Mouse (Mus musculus) forebrain, embryonic 14.5 days (tissue): Measurements from ENCODE around the gene Rbm8a. TPM values are rescaled to one million over a fixed set of nuclear protein-coding genes. Genes with fewer than 3 reads are reported as not detected.
A peak's percentile ranks its signal among the peaks of the same experiment; 100 is the strongest.

ENCODE experiments used
- ATAC-seq: fragments of 200-750 bp; cut with Nextera tagmentation; 2 replicates; pipeline ENCODE4 v1.8.0; 2017; ENCODE audit warnings: mild to moderate bottlenecking, moderate library complexity
- DNase-seq: peaks from one replicate; pipeline ENCODE4 v3.0.0-alpha.2; 2015; ENCODE audit warnings: low spot score
- H3K27ac ChIP-seq: fragments of 300-500 bp; sonication (generic); 2 replicates; pipeline ENCODE4 v1.5.1; 2014; ENCODE audit warnings: low read depth, mild to moderate bottlenecking, control low read depth, low read length, moderate library complexity
- H3K27me3 ChIP-seq: fragments of 300-500 bp; sonication (generic); replicated peaks from 2 replicates; pipeline ENCODE4 v1.6.1; 2014; ENCODE audit warnings: low read length, control low read depth, mixed read lengths; ENCODE audit not compliant: control insufficient read depth, insufficient read depth
- H3K36me3 ChIP-seq: fragments of 300-500 bp; sonication (generic); 2 replicates; pipeline ENCODE4 v1.6.1; 2014; ENCODE audit warnings: low read length, control low read depth; ENCODE audit not compliant: control insufficient read depth, insufficient read depth
- H3K4me1 ChIP-seq: fragments of 300-500 bp; sonication (generic); 2 replicates; pipeline ENCODE4 v1.6.1; 2014; ENCODE audit warnings: antibody characterized with exemption, low read length, control low read depth; ENCODE audit not compliant: control insufficient read depth, insufficient read depth
- H3K4me2 ChIP-seq: fragments of 300-500 bp; sonication (generic); 2 replicates; pipeline ENCODE4 v1.6.1; 2014; ENCODE audit warnings: mild to moderate bottlenecking, control low read depth, low read length
- H3K4me3 ChIP-seq: fragments of 300-500 bp; sonication (generic); 2 replicates; pipeline ENCODE4 v1.5.1; 2014; ENCODE audit warnings: low read depth, low read length, control low read depth
- H3K9ac ChIP-seq: fragments of 300-500 bp; sonication (generic); 2 replicates; pipeline ENCODE4 v1.6.1; 2014; ENCODE audit warnings: mild to moderate bottlenecking, low read length, control low read depth, moderate library complexity
- H3K9me3 ChIP-seq: fragments of 300-500 bp; sonication (generic); replicated peaks from 2 replicates; pipeline ENCODE4 v1.6.1; 2016; ENCODE audit warnings: low read length, control low read depth, mixed read lengths; ENCODE audit not compliant: control insufficient read depth
- WGBS: fragments of 180-500 bp; shearing (Covaris S2); extraction: QIAGEN DNeasy Blood & Tissue Kit; methylation state at CpG from one replicate; pipeline ENCODE4 v1.1.7; 2014; 5-methylcytosine and 5-hydroxymethylcytosine counted together
- polyA plus RNA-seq: library from polyadenylated mRNA; unstranded; fragments of >200 nt; fragmentation: Nextera tagmentation; extraction: Ambion mirVana; gene quantifications from 2 replicates; pipeline ENCODE4 v1.2.1, GENCODE M21; 2014

Rbm8a gene
- polyA plus RNA-seq, 1 experiment from 2014 or later = 132 TPM

GRCm38 (mm10) chr3:96634015-96634414 lies 4.3 kb downstream of the Rbm8a start:
- Histone ChIP-seq H3K27ac (no peak overlapping the region), H3K4me3 (no peak overlapping the region), H3K4me2 (no peak overlapping the region), H3K9ac (no peak overlapping the region), H3K4me1 (peaks cover 19% of the 10 kb centered on the region), H3K9me3 (0 out of 2 replicates have a peak, but pooled peaks cover under 1% of the 10 kb centered on the region), H3K36me3 (peaks cover 41% of the 10 kb centered on the region), H3K27me3 (no peaks in the 10 kb centered on the region)
- DNase-seq (no peak), ATAC-seq (no peak)
- 77% methylated on average over 1 of the region's 1 CpGs for WGBS

DNA sequence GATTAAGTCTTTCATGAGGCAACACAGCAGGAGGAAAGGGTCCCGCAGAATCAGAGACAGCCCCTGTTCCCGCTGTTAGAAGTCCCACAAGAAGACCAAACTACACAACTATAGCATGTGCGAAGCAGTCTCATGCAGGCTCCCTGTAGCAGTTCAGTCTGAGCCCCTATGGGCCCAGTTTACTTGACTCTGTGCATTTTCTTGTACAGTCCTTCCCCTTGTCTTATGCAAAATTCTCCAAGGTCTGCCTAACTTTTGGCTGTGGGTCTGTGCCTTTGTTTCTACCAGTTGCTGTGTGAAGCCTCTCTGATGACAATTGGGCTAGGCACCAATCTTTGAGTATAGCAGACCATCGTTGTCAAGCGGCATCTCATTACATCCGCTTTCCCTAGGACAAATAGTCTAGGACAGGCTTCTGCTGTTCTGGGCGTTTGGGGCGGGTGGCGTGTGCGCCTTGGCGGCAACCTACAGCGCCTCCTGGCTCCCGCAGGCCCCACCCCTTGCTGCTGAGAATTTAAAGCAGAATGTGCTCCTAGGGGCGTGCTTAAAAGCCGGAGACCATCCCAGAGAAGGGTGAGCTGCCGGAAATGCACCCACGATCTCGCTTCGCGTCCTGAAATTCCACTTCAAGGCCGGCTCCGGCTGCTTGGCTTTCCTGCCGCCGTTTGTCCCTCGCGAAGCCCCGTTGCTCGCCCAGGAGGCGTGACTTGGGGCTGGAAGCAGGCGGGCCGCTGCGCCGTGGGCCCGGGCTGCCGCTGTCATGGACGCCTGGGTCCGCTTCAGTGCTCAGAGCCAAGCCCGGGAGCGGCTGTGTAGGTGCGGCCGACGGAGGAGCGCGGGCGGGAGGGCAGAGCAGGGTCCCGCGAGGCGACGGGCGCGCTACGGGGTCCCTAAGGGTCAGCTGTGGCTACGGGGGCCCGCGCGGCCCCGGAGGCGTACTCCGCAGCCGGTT lies 5.5 kb downstream of the Rbm8a start, which contains the start of the genes Pex11b and Gm42957:
Pex11b (plus strand) TSS at position 449 of the 952 bp plus-strand sequence.
Gm42957 (plus strand) TSS at position 547 of the 952 bp plus-strand sequence.
- peaks cover 53% of the 10 kb centered on the region for H3K36me3 ChIP-seq
- H3K4me3 ChIP-seq = peak within 1 kb of the TSS; percentile 66
- ATAC-seq (peak; percentile 94), DNase-seq (peak; percentile 86)
- H3K9ac ChIP-seq = peak within 1 kb of the TSS; percentile 89
- H3K9me3 ChIP-seq = 0 out of 2 replicates have a peak, but pooled peaks cover 2% of the 10 kb centered on the region
- peaks cover 17% of the 10 kb centered on the region for H3K4me1 ChIP-seq
- H3K27me3 ChIP-seq = no peaks in the 10 kb centered on the region
- WGBS = 1% methylated on average over 60 of the region's 60 CpGs
- peak within 1 kb of the TSS; percentile 81 for H3K4me2 ChIP-seq
- H3K27ac ChIP-seq = peak within 1 kb of the TSS; percentile 70

- WGBS = 15% methylated on average over 15 of the region's 15 CpGs
- ATAC-seq = no peak; the same call in 1 of the 2 replicates
- H3K4me1 ChIP-seq = peaks cover 13% of the 10 kb centered on the region
These were observed 6.2 kb downstream of the Rbm8a start for GRCm38 (mm10) chr3:96635906-96636305.

GRCm38 (mm10) chr3:96636448-96636847 lies 6.7 kb downstream of the Rbm8a start:
- Histone ChIP-seq H3K36me3 (peaks cover 47% of the 10 kb centered on the region), H3K9me3 (0 out of 2 replicates have a peak, but pooled peaks cover 2% of the 10 kb centered on the region), H3K27ac (no peak overlapping the region), H3K4me1 (0 out of 2 replicates have a peak, but pooled peaks cover 10% of the 10 kb centered on the region), H3K27me3 (no peaks in the 10 kb centered on the region), H3K9ac (peak overlapping the region; percentile 89; the same call in 1 of the 2 replicates), H3K4me3 (peak overlapping the region; percentile 66; the same call in 1 of the 2 replicates), H3K4me2 (peak overlapping the region; percentile 81)
- DNase-seq (no peak), ATAC-seq (no peak)
- WGBS = 77% methylated on average over 11 of the region's 11 CpGs

More at GRCm38 (mm10) chr3:96635906-96636305, 6.2 kb downstream of the Rbm8a start:
- no peaks in the 10 kb centered on the region for H3K27me3 ChIP-seq
- peak overlapping the region; percentile 81 for H3K4me2 ChIP-seq
- peaks cover 53% of the 10 kb centered on the region for H3K36me3 ChIP-seq
- DNase-seq = no peak
- H3K27ac ChIP-seq = peak overlapping the region; percentile 70; the same call in 1 of the 2 replicates
- H3K9me3 ChIP-seq = 0 out of 2 replicates have a peak, but pooled peaks cover 2% of the 10 kb centered on the region
- H3K4me3 ChIP-seq = peak overlapping the region; percentile 66
- H3K9ac ChIP-seq = peak overlapping the region; percentile 89

GRCm38 (mm10) chr3:96639219-96639618 lies 9.5 kb downstream of the Rbm8a start:
- no peak overlapping the region for H3K4me2 ChIP-seq
- H3K4me1 ChIP-seq = 0 out of 2 replicates have a peak, but pooled peaks cover 10% of the 10 kb centered on the region
- WGBS = 67% methylated on average over 1 of the region's 1 CpGs
- DNase-seq (peak; percentile 56), ATAC-seq (no peak)
- no peak overlapping the region for H3K27ac ChIP-seq
- H3K4me3 ChIP-seq = no peak overlapping the region
- no peaks in the 10 kb centered on the region for H3K27me3 ChIP-seq
- H3K9me3 ChIP-seq = 0 out of 2 replicates have a peak, but pooled peaks cover 2% of the 10 kb centered on the region
- H3K36me3 ChIP-seq = peaks cover 41% of the 10 kb centered on the region
- no peak overlapping the region for H3K9ac ChIP-seq

DNA sequence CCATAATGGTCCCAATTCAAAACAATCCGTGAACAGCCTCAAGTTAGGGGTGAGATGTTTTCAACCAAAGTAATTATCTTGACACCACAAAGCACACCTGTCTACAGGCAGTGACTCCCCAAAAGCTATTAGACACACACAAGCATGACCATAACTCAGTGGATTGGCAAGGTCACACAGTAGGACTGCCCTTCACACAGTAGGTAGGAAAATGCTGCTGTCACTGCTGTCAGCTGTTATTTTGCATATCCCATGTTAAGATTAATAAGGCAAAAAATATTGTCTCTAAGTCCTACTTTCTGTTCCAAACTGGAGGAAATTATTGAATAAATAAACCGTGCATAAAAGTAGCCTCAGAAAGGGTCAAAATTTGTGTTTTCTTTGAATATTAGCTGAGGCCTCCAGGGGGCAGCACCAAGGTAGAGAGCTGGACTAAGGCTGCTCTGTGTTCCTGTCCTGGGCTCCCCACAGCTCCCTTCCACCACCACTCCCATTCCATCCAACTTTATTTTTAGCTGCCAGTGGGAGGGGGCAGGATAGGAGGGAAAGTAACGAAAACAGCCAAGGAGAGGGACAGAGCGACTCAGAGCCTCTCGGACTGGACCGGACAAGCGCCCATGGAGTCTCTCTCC lies 15.4 kb downstream of the Rbm8a start, which contains the start of gene Itga10:
Itga10 (plus strand) TSS at position 567 of the 632 bp plus-strand sequence.
- Histone ChIP-seq H3K27me3 (no peaks in the 10 kb centered on the region), H3K9ac (no peak within 1 kb of the TSS), H3K9me3 (no peaks in the 10 kb centered on the region), H3K4me2 (no peak within 1 kb of the TSS), H3K4me3 (no peak within 1 kb of the TSS), H3K4me1 (no peaks in the 10 kb centered on the region), H3K27ac (no peak within 1 kb of the TSS), H3K36me3 (peaks cover 24% of the 10 kb centered on the region)
- ATAC-seq = no peak
- 59% methylated on average over 7 of the region's 7 CpGs for WGBS
- peak; percentile 34 for DNase-seq

DNA sequence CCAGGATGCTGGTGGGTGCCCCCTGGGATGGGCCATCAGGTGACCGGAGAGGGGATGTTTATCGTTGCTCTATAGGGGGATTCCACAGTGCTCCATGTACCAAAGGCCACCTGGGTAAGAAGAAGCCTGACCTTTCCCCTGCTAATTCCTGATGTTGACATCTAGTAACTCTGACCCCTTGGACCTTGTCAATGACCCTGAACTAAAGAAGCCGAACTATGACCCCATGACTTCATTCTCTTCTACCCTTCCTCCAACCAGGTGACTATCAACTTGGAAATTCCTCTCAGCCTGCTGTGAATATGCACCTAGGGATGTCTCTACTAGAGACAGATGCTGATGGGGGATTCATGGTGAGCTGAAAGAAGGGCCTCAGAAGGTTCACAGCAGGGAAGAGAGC lies 17.6 kb downstream of the Rbm8a start:
- Histone ChIP-seq H3K9ac (no peak overlapping the region), H3K36me3 (peaks cover 17% of the 10 kb centered on the region), H3K27me3 (no peaks in the 10 kb centered on the region), H3K4me1 (no peaks in the 10 kb centered on the region), H3K27ac (no peak overlapping the region), H3K4me3 (no peak overlapping the region), H3K9me3 (no peaks in the 10 kb centered on the region), H3K4me2 (no peak overlapping the region)
- 92% methylated on average over 3 of the region's 3 CpGs for WGBS
- no peak for ATAC-seq
- no peak for DNase-seq

DNA sequence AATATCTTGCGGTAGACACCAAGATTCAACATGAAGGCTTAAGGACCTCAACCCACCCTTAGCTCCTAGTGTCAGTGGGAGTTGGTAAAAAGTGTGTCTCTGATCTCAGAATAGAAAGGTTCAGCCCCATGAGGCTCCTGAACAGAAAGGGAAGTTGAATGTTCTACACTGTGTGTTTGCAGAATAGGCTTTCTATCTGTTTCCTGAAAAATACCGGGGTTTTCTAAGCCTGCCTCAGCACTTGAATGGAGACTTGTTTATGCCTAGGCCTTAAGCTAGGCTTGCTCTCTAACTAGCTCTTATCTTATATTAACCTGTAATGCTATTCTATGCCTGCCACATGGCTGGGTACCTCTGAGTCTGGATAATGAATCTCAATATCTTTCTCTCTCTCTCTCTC lies 31.2 kb downstream of the Rbm8a start:
- H3K27ac ChIP-seq = no peak overlapping the region
- WGBS = 87% methylated on average over 2 of the region's 2 CpGs
- no peak overlapping the region for H3K4me2 ChIP-seq
- no peaks in the 10 kb centered on the region for H3K27me3 ChIP-seq
- H3K9me3 ChIP-seq = no peaks in the 10 kb centered on the region
- DNase-seq (no peak), ATAC-seq (no peak)
- H3K9ac ChIP-seq = no peak overlapping the region
- H3K4me3 ChIP-seq = no peak overlapping the region
- no peaks in the 10 kb centered on the region; the same call in 1 of the 2 replicates for H3K36me3 ChIP-seq
- H3K4me1 ChIP-seq = no peaks in the 10 kb centered on the region
